Mouse (Mus musculus): ENCODE data around the gene Arpp21. TPM values are rescaled to one million over a fixed set of nuclear protein-coding genes. Genes with fewer than 3 reads are reported as not detected.

The Arpp21 gene
- polyA plus RNA-seq, 1 experiment from 2014 or later: 27.4 TPM

Small RNA genes lying within 50 kb of the gene (microRNA-seq; reads per million reads assigned to microRNA genes)
- 720 reads per million, percentile 78 among the genes with 10 or more reads in this experiment for gene Mir128-2

Data from midbrain, embryonic 14.5 days (tissue).